Mouse (Mus musculus) brain, embryonic 18.5 days (tissue): ENCODE results near the gene Grip1.

ENCODE experiments used
- DNase-seq: peaks from one replicate; pipeline ENCODE4 v3.0.0-alpha.2; 2012; ENCODE audit warnings: low read depth, low spot score

Gene Grip1

GRCm38 (mm10) chr10:119831086-119831485 lies 377.5 kb downstream of the Grip1 start:
- DNase-seq: no peak

DNA sequence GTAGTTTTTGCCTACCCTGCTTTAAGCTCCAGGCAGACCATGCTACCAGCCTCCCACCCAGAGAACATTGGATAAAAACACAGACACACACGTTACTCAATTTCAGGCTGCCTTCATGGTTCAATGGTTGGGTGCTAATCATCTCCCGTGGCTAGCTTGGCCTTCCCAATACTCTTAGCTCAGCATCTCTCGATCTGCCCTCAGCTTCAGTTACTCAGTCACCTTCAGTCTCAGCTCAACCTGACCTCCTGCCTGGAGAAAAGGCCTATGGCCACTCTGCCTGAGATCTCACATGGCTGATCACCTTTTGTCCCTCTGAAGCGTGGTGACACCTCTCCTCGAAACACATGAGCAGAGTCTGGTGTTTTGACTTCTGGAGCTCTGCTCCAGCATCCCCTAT lies 379.7 kb downstream of the Grip1 start:
- no peak for DNase-seq

- no peak for DNase-seq
Measured at GRCm38 (mm10) chr10:119834122-119834521, 380.5 kb downstream of the Grip1 start.

DNA sequence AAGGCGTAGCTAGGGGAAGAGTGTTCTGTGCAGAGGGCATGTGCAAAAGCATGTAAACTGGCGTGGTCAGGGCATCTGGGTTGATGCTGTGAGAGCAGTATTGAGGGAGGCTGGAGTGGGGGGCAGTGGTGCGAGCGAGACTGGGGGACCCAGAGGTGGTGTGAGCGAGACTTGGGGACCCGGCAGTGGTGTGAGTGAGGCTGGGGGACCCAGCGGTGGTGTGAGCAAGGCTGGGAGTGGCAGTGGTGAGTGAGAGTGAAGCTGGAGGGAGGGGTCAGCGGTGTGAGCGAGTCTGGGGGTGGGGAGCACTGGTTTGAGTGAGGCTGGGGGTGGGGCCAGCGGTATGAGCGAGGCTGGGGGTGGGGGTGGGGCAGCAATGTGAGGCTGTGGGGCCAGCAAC lies 386.0 kb downstream of the Grip1 start:
- DNase-seq: no peak

- DNase-seq: no peak
Measured at GRCm38 (mm10) chr10:119842004-119842403, 388.4 kb downstream of the Grip1 start.

DNA sequence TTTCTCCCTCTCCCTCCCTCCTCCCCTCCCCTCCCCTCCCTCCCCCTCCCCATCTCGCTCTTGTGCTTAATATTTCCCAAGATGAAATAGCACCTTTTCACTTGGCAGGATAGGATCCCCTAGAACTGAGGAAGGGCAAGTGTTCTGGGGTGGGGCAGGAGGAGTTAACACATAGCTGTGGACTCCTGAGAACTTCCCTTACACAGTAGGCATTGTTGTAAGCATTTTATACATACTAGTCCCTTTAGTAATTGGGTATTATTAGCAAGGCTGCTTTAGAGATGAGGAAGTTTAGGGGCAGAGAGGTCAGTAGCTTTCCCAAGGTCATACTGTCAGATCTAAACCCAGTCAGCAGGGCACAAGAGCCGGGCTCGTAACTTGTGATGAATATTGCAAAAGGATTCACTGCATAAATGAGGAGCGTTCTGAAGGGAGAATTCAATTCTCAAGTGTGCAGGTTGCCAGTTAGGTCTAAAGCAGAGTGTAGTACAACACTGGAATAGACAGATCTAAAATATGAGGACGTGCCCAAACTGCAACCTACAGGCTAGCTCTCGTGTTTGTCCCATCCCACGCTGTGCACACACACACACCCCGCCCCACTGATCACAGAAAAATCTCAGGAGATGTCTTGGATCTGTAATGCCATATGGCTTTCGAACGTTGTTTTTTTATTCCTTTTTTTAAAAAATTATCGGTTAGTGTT lies 392.2 kb downstream of the Grip1 start:
- DNase-seq: no peak

- DNase-seq: no peak
Measured at GRCm38 (mm10) chr10:119851594-119851993, 398.0 kb downstream of the Grip1 start.

DNA sequence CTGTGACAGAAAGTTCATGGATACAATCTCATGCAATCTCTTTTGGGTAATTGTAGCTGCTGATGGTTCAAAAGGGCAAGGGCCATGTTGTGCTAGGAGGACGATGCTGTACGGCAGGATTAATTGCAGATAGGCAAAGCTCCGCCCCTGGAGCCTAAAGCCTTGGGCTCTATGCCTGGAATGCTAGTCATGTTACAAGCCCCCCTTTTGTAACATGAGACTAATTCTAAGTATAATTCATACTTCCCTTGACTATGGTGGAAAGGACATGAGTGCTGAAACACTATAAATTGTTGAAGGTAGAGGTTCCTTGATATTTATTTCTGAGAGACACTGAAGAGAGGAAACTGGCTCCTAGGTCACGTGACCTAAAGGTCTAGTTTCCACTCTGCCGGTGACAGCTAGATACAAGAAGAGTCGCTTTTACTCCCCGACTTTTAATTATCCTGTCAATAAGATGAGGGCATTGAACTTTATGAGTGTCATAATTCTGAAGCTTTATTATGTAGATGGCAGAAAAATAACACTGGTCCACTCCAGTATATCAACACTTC lies 399.0 kb downstream of the Grip1 start:
- DNase-seq: no peak

DNA sequence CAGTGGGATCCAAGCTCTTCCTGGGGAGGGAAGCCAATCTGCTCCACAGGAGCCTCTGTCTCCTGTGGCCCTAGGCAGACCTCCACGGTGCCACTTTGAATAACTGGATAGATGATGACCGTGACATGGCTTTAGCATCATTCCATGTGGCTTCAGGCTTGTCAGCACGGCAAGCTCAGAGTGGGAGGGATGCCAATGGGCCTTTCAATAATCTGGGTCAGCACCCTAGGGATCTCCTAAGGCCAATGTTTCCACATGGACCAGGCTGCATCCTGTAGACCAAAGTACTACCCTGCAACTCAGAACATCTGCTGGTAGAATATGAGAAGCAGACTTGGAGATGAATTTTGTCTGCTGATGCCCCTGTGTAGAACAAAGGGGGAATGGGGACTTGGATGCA lies 414.1 kb downstream of the Grip1 start:
- DNase-seq: no peak

- no peak for DNase-seq
Measured at GRCm38 (mm10) chr10:119868995-119869579, 415.5 kb downstream of the Grip1 start.

DNA sequence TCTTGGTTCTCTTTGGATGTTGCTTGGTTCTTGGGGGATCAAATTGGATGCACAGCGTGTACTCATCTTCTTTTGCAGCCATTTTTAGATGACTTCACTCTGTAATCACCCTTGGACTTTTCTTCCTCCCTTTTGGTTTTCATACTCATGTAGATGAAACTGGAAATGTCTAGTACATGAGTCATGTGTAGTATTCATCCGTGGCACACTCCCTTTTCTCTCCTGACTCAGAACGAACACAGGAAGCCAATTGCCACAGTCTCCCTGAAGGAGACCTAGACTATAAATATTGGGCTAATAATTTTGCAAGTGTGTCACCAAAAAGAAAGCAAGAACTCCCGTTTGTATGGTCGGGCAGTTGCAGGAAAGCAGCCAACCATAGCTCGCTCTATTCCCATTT lies 423.1 kb downstream of the Grip1 start:
- no peak for DNase-seq

GRCm38 (mm10) chr10:119878331-119878730 lies 424.7 kb downstream of the Grip1 start:
- peak; percentile 43 for DNase-seq

GRCm38 (mm10) chr10:119884591-119884990 lies 431.0 kb downstream of the Grip1 start:
- no peak for DNase-seq

GRCm38 (mm10) chr10:119885563-119885962 lies 431.9 kb downstream of the Grip1 start:
- DNase-seq: no peak

DNA sequence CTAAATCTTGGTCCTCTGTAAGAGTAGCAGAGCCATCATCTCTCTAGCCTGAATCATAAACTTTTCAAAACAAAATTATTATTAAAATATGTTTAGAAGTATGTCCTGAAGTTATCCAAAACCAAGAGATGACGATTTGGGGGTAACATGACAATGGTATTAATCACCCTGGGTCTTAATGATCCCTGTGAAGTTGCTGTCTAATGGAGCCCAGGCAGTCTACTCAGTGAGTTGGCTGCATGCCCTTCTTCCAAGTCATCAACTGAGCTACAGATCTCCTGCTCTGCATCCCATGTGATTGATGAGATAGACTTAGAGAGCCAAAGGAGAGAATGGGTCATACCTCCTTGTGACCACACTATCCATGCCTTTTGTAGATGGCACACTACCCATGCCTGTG lies 433.1 kb downstream of the Grip1 start:
- DNase-seq: no peak

DNA sequence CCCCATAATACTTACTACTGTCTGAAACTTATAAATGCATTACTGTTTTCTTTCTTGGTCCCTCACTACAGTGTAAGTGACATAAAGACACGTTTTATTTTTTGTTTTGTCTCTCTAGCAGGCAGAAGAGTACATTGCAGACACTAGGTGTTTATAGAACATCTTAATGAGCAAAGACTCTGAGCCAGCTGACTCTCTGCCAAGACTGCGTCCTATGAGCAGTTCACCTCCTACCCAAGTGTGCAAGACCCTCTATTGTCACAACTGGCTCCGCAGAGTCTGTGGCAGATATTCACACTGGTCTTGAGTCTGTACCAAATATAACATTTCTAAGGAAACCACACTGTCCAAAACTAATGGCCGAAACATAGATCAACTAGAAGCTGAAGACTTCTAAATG lies 449.1 kb downstream of the Grip1 start:
- DNase-seq: no peak

DNA sequence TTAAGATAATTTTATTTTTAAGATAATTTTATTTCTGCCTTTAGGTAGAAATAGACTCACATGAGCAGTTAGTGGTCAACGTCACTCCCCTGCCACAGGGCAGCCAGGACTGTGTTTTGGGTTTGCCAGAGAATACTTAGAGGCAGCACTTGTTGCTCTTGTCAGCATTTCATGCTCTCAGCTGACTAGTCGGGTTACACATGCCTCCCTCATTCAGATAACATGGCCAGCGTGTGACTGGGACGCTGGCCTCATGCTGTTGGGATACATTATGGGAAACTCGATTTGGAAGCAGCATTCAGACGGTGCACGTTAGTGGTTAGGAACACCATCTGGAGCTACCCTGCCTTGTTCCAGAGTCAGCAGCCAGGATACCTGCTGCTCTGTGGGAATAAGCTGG lies 453.2 kb downstream of the Grip1 start:
- no peak for DNase-seq

DNA sequence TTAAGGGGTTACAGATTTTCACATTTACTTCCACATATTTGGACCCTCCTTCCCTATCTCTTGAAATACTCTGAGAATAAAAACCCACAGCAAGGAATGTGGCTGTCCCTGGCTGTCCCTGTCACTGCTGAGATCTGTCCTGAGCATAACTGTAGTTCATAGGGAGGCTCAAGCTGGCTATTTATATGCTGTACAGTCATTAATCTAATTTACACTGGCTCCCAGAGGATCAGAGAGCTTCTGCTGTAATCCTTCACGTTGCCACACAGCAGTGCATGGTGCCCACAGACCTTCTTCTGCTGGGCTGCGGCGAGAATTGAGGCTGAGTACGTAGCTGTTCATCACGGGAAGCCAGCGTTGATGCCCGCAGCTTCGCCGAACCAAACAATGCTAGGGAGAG lies 464.4 kb downstream of the Grip1 start:
- no peak for DNase-seq

DNA sequence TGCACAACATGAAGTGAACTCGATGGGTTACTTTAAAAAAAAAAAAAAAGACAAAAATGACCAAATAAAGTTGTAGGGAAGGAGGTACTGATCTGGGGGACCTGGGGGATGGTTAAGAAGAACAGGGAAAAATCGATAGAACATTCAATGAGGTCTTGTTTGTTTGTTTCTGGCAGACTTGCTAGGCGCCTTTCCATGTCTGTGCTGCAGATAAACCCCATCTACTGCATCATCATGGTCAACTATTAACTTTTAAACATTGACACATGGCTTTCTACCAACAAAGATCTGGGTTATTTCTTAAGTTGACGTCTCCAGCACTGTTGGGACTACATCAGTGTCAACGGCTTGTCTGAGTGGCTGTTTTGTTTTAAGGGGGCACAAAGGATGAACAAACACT lies 474.3 kb downstream of the Grip1 start:
- no peak for DNase-seq

DNA sequence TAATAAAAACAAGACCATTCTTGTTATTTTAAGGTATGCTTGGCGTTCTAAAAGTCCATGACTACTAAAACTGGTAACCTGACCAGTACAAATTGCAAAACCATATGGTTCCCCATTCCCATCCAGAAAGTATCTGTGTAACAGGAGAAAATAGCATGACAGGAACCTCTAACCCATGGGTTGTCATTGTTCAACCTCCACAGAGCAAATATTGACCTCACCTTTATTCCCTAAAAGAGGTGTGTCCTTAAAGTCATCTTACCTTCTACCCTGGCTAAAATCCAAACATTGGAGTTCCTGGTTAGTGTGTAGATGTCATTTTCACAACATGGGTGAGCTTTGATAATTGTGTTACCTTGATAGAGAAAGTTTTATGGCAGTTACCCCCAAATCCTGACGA lies 475.3 kb downstream of the Grip1 start:
- no peak for DNase-seq

DNA sequence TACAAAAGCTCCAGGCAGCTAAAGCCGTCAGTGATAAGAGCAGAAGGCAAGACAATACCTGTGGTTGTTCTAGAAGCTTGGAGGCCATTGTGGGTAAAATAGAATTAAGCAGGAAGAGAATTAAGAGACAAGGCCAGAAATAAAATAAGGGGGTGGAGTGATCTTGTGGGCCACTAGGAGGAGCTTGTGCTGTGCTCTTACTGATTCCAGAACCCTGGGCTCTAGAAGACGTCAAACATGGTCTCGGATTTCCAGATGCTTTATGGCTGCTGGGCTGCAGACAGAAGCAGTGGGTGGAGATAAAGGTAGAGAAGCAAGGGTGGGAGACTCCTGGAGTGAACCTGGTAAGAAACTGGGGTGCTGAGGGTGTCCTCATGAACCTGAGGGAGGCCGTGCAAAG lies 479.2 kb downstream of the Grip1 start:
- DNase-seq: no peak

DNA sequence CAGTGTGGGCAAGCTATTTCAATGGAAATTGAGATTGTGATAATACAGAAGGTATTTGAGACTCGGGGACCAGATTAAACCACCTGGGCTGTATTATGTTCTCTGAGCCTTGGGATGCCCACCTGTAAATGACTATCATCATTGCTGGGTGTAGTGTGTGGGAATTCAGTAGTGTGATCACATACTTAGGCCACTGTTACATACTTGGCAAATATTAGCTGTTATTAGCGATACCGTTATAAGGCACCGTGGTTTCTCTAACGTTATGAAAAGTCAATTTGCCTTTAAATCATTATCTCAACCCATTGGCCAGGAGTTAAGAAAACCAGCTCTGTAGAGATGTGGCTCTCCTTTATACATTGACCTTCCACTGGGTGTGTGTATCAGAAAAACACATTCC lies 479.7 kb downstream of the Grip1 start:
- DNase-seq: no peak

DNA sequence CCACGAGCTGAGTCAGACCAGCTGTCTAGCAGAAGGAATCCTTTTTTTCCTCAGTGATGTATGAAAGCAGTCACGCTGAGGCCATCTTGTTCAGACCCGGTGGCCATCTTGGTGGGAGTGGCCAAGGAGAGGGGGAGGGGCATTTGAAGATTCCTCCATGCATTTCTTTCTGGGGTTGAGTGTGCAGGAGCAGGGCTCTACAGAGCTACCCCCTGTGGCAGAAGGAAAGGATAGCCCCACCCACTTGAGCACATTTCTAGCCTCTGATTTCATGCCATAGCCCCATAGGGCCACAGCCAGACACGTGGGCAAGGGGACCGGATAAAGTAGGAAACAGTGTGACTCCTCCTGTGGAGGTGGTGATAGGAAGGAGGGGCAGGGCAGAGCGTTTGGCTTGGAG lies 481.6 kb downstream of the Grip1 start:
- no peak for DNase-seq
